Mouse (Mus musculus): ENCODE measurements around the gene Galnt10.

The Galnt10 gene

GRCm38 (mm10) chr11:57688179-57688929 lies 43.1 kb downstream of the Galnt10 start:
- no peak for DNase-seq (ENCODE audit: low read depth, low spot score)

GRCm38 (mm10) chr11:57689811-57690210 lies 44.6 kb downstream of the Galnt10 start:
- no peak for DNase-seq (ENCODE audit: low read depth, low spot score)

- no peak for DNase-seq (ENCODE audit: low read depth, low spot score)
These were observed 45.6 kb downstream of the Galnt10 start for GRCm38 (mm10) chr11:57690836-57691235.

GRCm38 (mm10) chr11:57691939-57692338 lies 46.7 kb downstream of the Galnt10 start:
- DNase-seq (ENCODE audit: low read depth, low spot score): no peak

- DNase-seq (ENCODE audit: low read depth, low spot score): no peak
These were observed 47.5 kb downstream of the Galnt10 start for GRCm38 (mm10) chr11:57692726-57693125.

- no peak for DNase-seq (ENCODE audit: low read depth, low spot score)
These were observed 49.2 kb downstream of the Galnt10 start for GRCm38 (mm10) chr11:57694486-57694885.

GRCm38 (mm10) chr11:57696207-57696676 lies 51.0 kb downstream of the Galnt10 start:
- DNase-seq (ENCODE audit: low read depth, low spot score): no peak

GRCm38 (mm10) chr11:57696807-57697251 lies 51.6 kb downstream of the Galnt10 start:
- no peak for DNase-seq (ENCODE audit: low read depth, low spot score)

- no peak for DNase-seq (ENCODE audit: low read depth, low spot score)
These were observed 54.9 kb downstream of the Galnt10 start for GRCm38 (mm10) chr11:57700114-57700513.

- no peak for DNase-seq (ENCODE audit: low read depth, low spot score)
These were observed 56.1 kb downstream of the Galnt10 start for GRCm38 (mm10) chr11:57701193-57701925.

- DNase-seq (ENCODE audit: low read depth, low spot score): no peak
These were observed 56.7 kb downstream of the Galnt10 start for GRCm38 (mm10) chr11:57701956-57702355.

- no peak for DNase-seq (ENCODE audit: low read depth, low spot score)
These were observed 61.4 kb downstream of the Galnt10 start for GRCm38 (mm10) chr11:57706620-57707019.

GRCm38 (mm10) chr11:57707114-57707798 lies 62.0 kb downstream of the Galnt10 start:
- no peak for DNase-seq (ENCODE audit: low read depth, low spot score)

GRCm38 (mm10) chr11:57708174-57709154 lies 63.2 kb downstream of the Galnt10 start:
- DNase-seq (ENCODE audit: low read depth, low spot score): no peak

GRCm38 (mm10) chr11:57713960-57714359 lies 68.7 kb downstream of the Galnt10 start:
- no peak for DNase-seq (ENCODE audit: low read depth, low spot score)

GRCm38 (mm10) chr11:57716721-57717120 lies 71.5 kb downstream of the Galnt10 start:
- DNase-seq (ENCODE audit: low read depth, low spot score): no peak

- DNase-seq (ENCODE audit: low read depth, low spot score): no peak
These were observed 72.2 kb downstream of the Galnt10 start for GRCm38 (mm10) chr11:57717432-57717831.

- no peak for DNase-seq (ENCODE audit: low read depth, low spot score)
These were observed 72.8 kb downstream of the Galnt10 start for GRCm38 (mm10) chr11:57718081-57718480.

- DNase-seq (ENCODE audit: low read depth, low spot score): no peak
These were observed 74.4 kb downstream of the Galnt10 start for GRCm38 (mm10) chr11:57719631-57720030.

- DNase-seq (ENCODE audit: low read depth, low spot score): no peak
These were observed 74.8 kb downstream of the Galnt10 start for GRCm38 (mm10) chr11:57720076-57720475.
